Comparison of ENCODE assay signal across 9 mouse cellular contexts in genomic region chr14:74359663-74360552, GRCm38 (mm10).
DNase-seq lines count a peak whose midpoint lies in the region; ATAC-seq and TF ChIP-seq lines count a peak whose summit lies in the region.
"Had no signal": no experiment of that assay in that cellular context is flagged by ENCODE, and none has a peak within 500 bp of the region (broad histone marks: within the 10 kb centered on the region; RNA-seq: fewer than 3 reads in every experiment).

No protein-coding gene starts in this region.

- no peak overlapping the region for H3K4me3 ChIP-seq in intestine, postnatal 0 days (ENCODE audit: low read depth, low read length)

- no peak for ATAC-seq in intestine, postnatal 0 days

- no peak overlapping the region for H3K27ac ChIP-seq in intestine, postnatal 0 days (ENCODE audit: low read depth, low read length)

- WGBS in intestine, postnatal 0 days, result 44% methylated on average over 12 of the region's 12 CpGs

- no peaks in the 10 kb centered on the region for H3K27me3 ChIP-seq in intestine, postnatal 0 days (replicated peaks; ENCODE audit: control insufficient read depth, insufficient read depth, low read length)

- H3K9me3 ChIP-seq in intestine, postnatal 0 days (ENCODE audit: control insufficient read depth), result no peaks in the 10 kb centered on the region

- no peaks in the 10 kb centered on the region for H3K36me3 ChIP-seq in intestine, postnatal 0 days (ENCODE audit: control insufficient read depth, insufficient read depth)

- no peak for TF ChIP-seq CTCF in intestine, postnatal 0 days (IDR thresholded peaks at IDR 0.05; ENCODE audit: low read depth)

- peak; percentile 2 for DNase-seq in kidney, adult 9 months
- no peak for DNase-seq in kidney, adult 18-20 months
- DNase-seq in CD8-positive naive resting alpha-beta T cell, adult 2 months (ENCODE audit: low read depth in 2 of 2, low spot score in 2 of 2), result peak; percentile 13 to 34
- DNase-seq in brain, embryonic 18.5 days (ENCODE audit: low read depth, low spot score), result peak; percentile 12
- DNase-seq in kidney, postnatal 10 days, result peak; percentile 3
- DNase-seq in heart, postnatal 25 days (ENCODE audit: low spot score), result no peak
- DNase-seq in ovary, postnatal 14 days (ENCODE audit: low spot score), result no peak
- DNase-seq: liver had no signal

- no peaks in the 10 kb centered on the region for H3K4me1 ChIP-seq in intestine, postnatal 0 days (replicated peaks; ENCODE audit: control insufficient read depth, insufficient read depth, low read length)

- intact Hi-C loops in heart, postnatal 25 days (cut with DNase I), result no loop called here

- H3K4me2 ChIP-seq in intestine, postnatal 0 days (replicated peaks; ENCODE audit: low read depth), result no peak overlapping the region

- H3K9ac ChIP-seq in intestine, postnatal 0 days (ENCODE audit: low read depth, low read length), result no peak overlapping the region

Comparison
In these comparisons a context has a peak if more than half of its experiments do, and no peak if none do; other contexts are left out.
1. DNase-seq: peak in kidney, adult 9 months (single experiment), CD8-positive naive resting alpha-beta T cell, adult 2 months (2 of 2), brain, embryonic 18.5 days (single experiment) and kidney, postnatal 10 days (single experiment); none in kidney, adult 18-20 months (single experiment), heart, postnatal 25 days (single experiment) and ovary, postnatal 14 days (single experiment).